Mouse (Mus musculus) limb, embryonic 14.5 days (tissue): ENCODE data around the gene Gpr179. TPM values are rescaled to one million over a fixed set of nuclear protein-coding genes. Genes with fewer than 3 reads are reported as not detected.
A peak's percentile ranks its signal among the peaks of the same experiment; 100 is the strongest.

ENCODE experiments used
- ATAC-seq: fragments of 200-750 bp; cut with Nextera tagmentation; 2 replicates; pipeline ENCODE4 v1.8.0; 2017; ENCODE audit warnings: low read depth, moderate number of reproducible peaks, moderate TSS enrichment; ENCODE audit not compliant: low FRiP score
- DNase-seq: peaks from one replicate; pipeline ENCODE4 v3.0.0-alpha.2; 2015; ENCODE audit warnings: low spot score
- H3K27ac ChIP-seq: fragments of 300-500 bp; sonication (generic); replicated peaks from 2 replicates; pipeline ENCODE4 v1.5.1; 2014; ENCODE audit warnings: low read depth, mild to moderate bottlenecking, low read length, moderate library complexity, mixed read lengths
- H3K27me3 ChIP-seq: fragments of 300-500 bp; sonication (generic); 2 replicates; pipeline ENCODE4 v1.6.1; 2014; ENCODE audit warnings: low read length, mixed read lengths; ENCODE audit not compliant: control insufficient read depth, insufficient read depth
- H3K36me3 ChIP-seq: fragments of 300-500 bp; sonication (generic); 2 replicates; pipeline ENCODE4 v1.6.1; 2014; ENCODE audit warnings: mild to moderate bottlenecking, low read length, moderate library complexity, mixed read lengths; ENCODE audit not compliant: control insufficient read depth, insufficient read depth
- H3K4me1 ChIP-seq: fragments of 300-500 bp; sonication (generic); 2 replicates; pipeline ENCODE4 v1.6.1; 2014; ENCODE audit warnings: antibody characterized with exemption, low read length, mixed read lengths; ENCODE audit not compliant: control insufficient read depth, insufficient read depth
- H3K4me2 ChIP-seq: fragments of 300-500 bp; sonication (generic); replicated peaks from 2 replicates; pipeline ENCODE4 v1.6.1; 2014; ENCODE audit warnings: low read depth, mild to moderate bottlenecking, low read length, moderate library complexity; ENCODE audit not compliant: severe bottlenecking
- H3K4me3 ChIP-seq: fragments of 300-500 bp; sonication (generic); replicated peaks from 2 replicates; pipeline ENCODE4 v1.5.1; 2014; ENCODE audit warnings: low read length
- H3K9ac ChIP-seq: fragments of 300-500 bp; sonication (generic); 2 replicates; pipeline ENCODE4 v1.6.1; 2014; ENCODE audit warnings: mild to moderate bottlenecking, low read depth, low read length, moderate library complexity; ENCODE audit not compliant: severe bottlenecking
- H3K9me3 ChIP-seq: fragments of 300-500 bp; sonication (generic); 2 replicates; pipeline ENCODE4 v1.6.1; 2016; ENCODE audit warnings: low read length; ENCODE audit not compliant: control insufficient read depth
- POLR2A ChIP-seq: fragments of 200-500 bp; IDR thresholded peaks from 2 replicates; pipeline ENCODE4 v1.8.0; 2012; ENCODE audit warnings: inconsistent platforms, mild to moderate bottlenecking, moderate library complexity, borderline replicate concordance; ENCODE audit not compliant: insufficient read depth, insufficient read length; ENCODE audit errors: extremely low read depth
- WGBS: fragments of 180-500 bp; shearing (Covaris S2); extraction: QIAGEN DNeasy Blood & Tissue Kit; methylation state at CpG from one replicate; pipeline ENCODE4 v1.1.7; 2014; 5-methylcytosine and 5-hydroxymethylcytosine counted together
- polyA plus RNA-seq, 2 experiments: library from polyadenylated mRNA; depleted of rRNA in 1 of 2; stranded (reverse) in 1 of 2; unstranded in 1 of 2; fragments of >200 nt; fragmentation: Nextera tagmentation in 1 of 2; extraction: Ambion mirVana in 1 of 2; gene quantifications; 2 replicates each; pipeline versions ENCODE4 v1.2.1 to v1.2.3; 2012 to 2014

The Gpr179 gene
- polyA plus RNA-seq, 2 experiments = 0.07 to 0.09 TPM

DNA sequence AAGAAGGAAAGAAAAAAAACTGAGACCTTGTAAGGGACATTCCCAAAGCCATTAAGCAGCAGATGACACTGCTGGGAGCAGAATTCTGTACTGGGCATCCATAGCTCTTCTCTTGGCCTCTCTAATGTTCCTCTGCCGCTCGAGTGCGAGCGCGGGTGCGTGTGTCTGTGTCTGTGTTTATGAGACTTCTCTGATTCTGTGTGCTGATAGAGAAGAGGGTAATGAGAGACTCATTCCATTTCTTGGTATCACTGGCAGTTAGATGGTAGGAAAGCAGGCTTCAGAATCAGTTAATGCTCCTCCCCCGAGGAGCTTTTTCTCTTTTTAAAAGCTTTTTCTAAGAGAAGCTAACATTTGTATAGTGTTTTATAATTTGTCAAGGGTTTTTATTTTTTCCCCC, 3.4 kb upstream of the Gpr179 start:
- 87% methylated on average over 7 of the region's 7 CpGs for WGBS
- no peak overlapping the region for H3K9ac ChIP-seq
- H3K36me3 ChIP-seq = no peaks in the 10 kb centered on the region
- no peak overlapping the region for H3K4me2 ChIP-seq
- DNase-seq (no peak), ATAC-seq (no peak)
- no peaks in the 10 kb centered on the region for H3K27me3 ChIP-seq
- no peak overlapping the region for H3K27ac ChIP-seq
- no peak overlapping the region for H3K4me3 ChIP-seq
- H3K9me3 ChIP-seq = no peaks in the 10 kb centered on the region
- H3K4me1 ChIP-seq = peaks cover 3% of the 10 kb centered on the region
- TF ChIP-seq POLR2A = no peak

DNA sequence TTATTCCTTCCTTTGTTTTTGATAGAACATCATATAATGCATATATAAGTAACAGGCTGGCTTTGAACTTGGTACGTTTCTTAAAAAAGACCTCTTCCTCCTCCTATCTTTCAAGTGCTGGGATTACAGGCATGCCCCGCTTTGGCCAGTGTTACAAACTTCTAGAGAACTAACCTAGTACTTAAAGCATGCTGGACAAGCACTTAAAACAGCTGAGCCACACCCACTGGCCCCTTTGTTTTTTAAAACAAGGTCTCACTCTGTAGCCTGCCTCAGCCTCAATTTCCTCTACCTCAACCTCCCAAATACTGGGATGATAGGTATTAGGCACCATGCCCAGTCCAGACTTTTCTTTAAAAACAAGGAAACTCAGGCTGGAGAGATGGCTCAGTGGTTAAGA, 2.8 kb upstream of the Gpr179 start:
- H3K27ac ChIP-seq = no peak overlapping the region
- 67% methylated on average over 2 of the region's 2 CpGs for WGBS

DNA sequence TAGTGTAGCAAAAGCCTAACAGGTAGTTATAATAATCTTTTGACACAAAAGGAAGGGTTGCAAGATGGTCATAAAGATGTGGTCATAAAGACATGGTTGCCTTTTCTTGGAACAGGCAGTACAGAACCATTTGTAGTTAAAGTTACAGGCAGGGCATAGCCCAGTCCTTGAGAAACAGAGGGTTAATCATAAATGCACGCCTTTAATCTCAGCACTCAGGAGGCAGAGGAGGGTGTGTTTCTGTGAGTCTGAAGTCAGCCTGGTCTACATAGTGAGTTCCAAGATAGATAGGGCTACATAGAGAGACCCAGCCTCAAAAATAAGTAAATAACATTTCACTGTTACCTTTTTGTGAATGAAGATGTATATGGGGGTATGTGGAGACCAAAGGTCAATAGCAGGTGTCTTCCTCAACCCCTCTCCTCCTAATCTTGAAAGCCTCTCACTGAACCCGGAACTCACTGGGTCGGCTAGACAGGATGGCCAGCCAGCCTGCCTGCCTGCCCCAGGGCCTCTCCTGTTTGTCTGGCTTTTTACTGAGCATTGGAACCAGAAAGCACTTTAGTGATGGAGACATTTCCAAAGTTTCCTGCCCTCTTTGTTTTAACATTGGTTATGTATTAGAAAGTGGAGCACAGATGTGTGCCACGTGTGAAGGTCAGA, 1.2 kb upstream of the Gpr179 start:
- Histone ChIP-seq H3K4me2 (no peak overlapping the region), H3K36me3 (no peaks in the 10 kb centered on the region), H3K9me3 (no peaks in the 10 kb centered on the region), H3K9ac (no peak overlapping the region), H3K27ac (no peak overlapping the region), H3K4me3 (no peak overlapping the region), H3K27me3 (no peaks in the 10 kb centered on the region), H3K4me1 (peaks cover 8% of the 10 kb centered on the region)
- TF ChIP-seq POLR2A = no peak
- ATAC-seq (no peak), DNase-seq (no peak)
- WGBS = 63% methylated on average over 4 of the region's 4 CpGs

More for the DNA sequence above, 2.8 kb upstream of the Gpr179 start:
- Histone ChIP-seq H3K4me2 (no peak overlapping the region), H3K9me3 (no peaks in the 10 kb centered on the region), H3K27me3 (no peaks in the 10 kb centered on the region), H3K4me3 (no peak overlapping the region), H3K4me1 (peaks cover 6% of the 10 kb centered on the region), H3K36me3 (no peaks in the 10 kb centered on the region), H3K9ac (no peak overlapping the region)
- no peak for TF ChIP-seq POLR2A
- no peak for DNase-seq
- ATAC-seq = no peak

DNA sequence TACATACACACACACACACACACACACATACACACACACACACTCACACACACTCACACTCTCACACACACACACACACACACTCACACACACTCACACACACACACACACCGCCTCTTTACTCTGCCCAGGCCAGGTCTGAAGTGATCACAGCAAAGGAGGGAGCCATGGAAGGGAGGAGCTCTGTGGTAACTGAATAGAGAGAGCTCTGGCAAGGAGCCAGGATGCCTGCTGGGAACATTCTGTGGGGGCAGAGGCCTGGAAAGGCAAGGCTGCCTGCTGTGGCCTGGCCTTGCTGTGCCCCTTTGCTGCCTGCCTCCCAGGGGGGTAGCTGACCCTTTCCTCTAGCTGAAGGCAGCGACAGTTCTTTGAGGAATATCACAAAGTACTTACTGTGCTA, 1.8 kb downstream of the Gpr179 start:
- TF ChIP-seq POLR2A = no peak
- H3K4me3 ChIP-seq = no peak overlapping the region
- ATAC-seq (peak; percentile 55; the same call in 1 of the 2 replicates), DNase-seq (peak; percentile 86)
- H3K27ac ChIP-seq = no peak overlapping the region
- H3K27me3 ChIP-seq = no peaks in the 10 kb centered on the region
- 20% methylated on average over 2 of the region's 2 CpGs for WGBS
- no peak overlapping the region for H3K4me2 ChIP-seq
- H3K4me1 ChIP-seq = peaks cover 11% of the 10 kb centered on the region
- no peak overlapping the region for H3K9ac ChIP-seq
- no peaks in the 10 kb centered on the region for H3K9me3 ChIP-seq
- H3K36me3 ChIP-seq = no peaks in the 10 kb centered on the region

DNA sequence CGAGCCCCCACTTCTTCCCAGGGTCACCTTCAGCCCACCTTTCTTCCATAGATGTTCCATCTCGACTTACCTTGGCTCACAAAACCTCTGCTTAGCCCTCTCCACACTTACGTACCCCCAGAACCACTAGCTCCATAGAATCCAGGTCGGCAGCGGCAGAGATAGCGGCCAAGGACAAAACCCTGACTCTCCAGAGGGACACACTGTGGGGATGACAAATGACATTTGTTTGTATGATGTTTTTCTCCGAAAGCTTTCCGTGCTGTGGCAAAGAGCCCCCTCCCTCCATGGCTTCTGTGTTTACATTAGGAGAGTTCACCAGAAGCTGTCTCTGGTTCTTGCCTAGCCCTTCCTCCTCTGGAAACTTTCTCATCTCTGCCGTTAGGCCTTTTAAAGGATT, 4.6 kb downstream of the Gpr179 start:
- Histone ChIP-seq H3K4me3 (no peak overlapping the region), H3K27ac (no peak overlapping the region), H3K4me1 (peaks cover 11% of the 10 kb centered on the region), H3K36me3 (no peaks in the 10 kb centered on the region), H3K9me3 (no peaks in the 10 kb centered on the region), H3K27me3 (no peaks in the 10 kb centered on the region), H3K9ac (no peak overlapping the region), H3K4me2 (no peak overlapping the region)
- no peak for TF ChIP-seq POLR2A
- 77% methylated on average over 9 of the region's 9 CpGs for WGBS
- no peak for DNase-seq
- ATAC-seq = no peak
